Mouse (Mus musculus) intestine, postnatal 0 days (tissue): ENCODE measurements around the gene Stmnd1. TPM values are rescaled to one million over a fixed set of nuclear protein-coding genes. Genes with fewer than 3 reads are reported as not detected.
A peak's percentile ranks its signal among the peaks of the same experiment; 100 is the strongest.

Experiments
- ATAC-seq: fragments of 200-750 bp; cut with Nextera tagmentation; 2 replicates; pipeline ENCODE4 v1.8.0; 2017; ENCODE audit warnings: mild to moderate bottlenecking, moderate TSS enrichment, moderate library complexity
- H3K27ac ChIP-seq: fragments of 300-500 bp; sonication (generic); 2 replicates; pipeline ENCODE4 v1.5.1; 2014; ENCODE audit warnings: mild to moderate bottlenecking, low read depth, low read length, moderate library complexity
- H3K27me3 ChIP-seq: fragments of 300-500 bp; sonication (generic); replicated peaks from 2 replicates; pipeline ENCODE4 v1.6.1; 2014; ENCODE audit warnings: low read length, mixed read lengths; ENCODE audit not compliant: control insufficient read depth, insufficient read depth
- H3K36me3 ChIP-seq: fragments of 300-500 bp; sonication (generic); 2 replicates; pipeline ENCODE4 v1.6.1; 2014; ENCODE audit warnings: mild to moderate bottlenecking, moderate library complexity; ENCODE audit not compliant: control insufficient read depth, insufficient read depth
- H3K4me1 ChIP-seq: fragments of 300-500 bp; sonication (generic); replicated peaks from 2 replicates; pipeline ENCODE4 v1.6.1; 2014; ENCODE audit warnings: antibody characterized with exemption, low read length, mixed read lengths; ENCODE audit not compliant: control insufficient read depth, insufficient read depth
- H3K4me2 ChIP-seq: fragments of 300-500 bp; sonication (generic); replicated peaks from 2 replicates; pipeline ENCODE4 v1.6.1; 2014; ENCODE audit warnings: low read depth, mild to moderate bottlenecking, moderate library complexity
- H3K4me3 ChIP-seq: fragments of 300-500 bp; sonication (generic); 2 replicates; pipeline ENCODE4 v1.5.1; 2014; ENCODE audit warnings: low read depth, low read length
- H3K9ac ChIP-seq: fragments of 300-500 bp; sonication (generic); 2 replicates; pipeline ENCODE4 v1.6.1; 2014; ENCODE audit warnings: mild to moderate bottlenecking, low read depth, low read length
- H3K9me3 ChIP-seq: fragments of 300-500 bp; sonication (generic); 2 replicates; pipeline ENCODE4 v1.6.1; 2016; ENCODE audit warnings: mixed run types; ENCODE audit not compliant: control insufficient read depth
- CTCF ChIP-seq: sonication (generic); IDR thresholded peaks from 2 replicates; pipeline ENCODE4 v1.5.1; 2016; ENCODE audit warnings: low read depth, mild to moderate bottlenecking, control low read depth, antibody characterized with exemption, moderate library complexity
- WGBS: fragments of 180-500 bp; shearing (Covaris S2); extraction: QIAGEN DNeasy Blood & Tissue Kit; methylation state at CpG from one replicate; pipeline ENCODE4 v1.1.7; 2014; 5-methylcytosine and 5-hydroxymethylcytosine counted together
- polyA plus RNA-seq: library from polyadenylated mRNA; unstranded; fragments of >200 nt; fragmentation: Nextera tagmentation; extraction: Ambion mirVana; gene quantifications from 2 replicates; pipeline ENCODE4 v1.2.1, GENCODE M21; 2015

Gene Stmnd1
- polyA plus RNA-seq, 1 experiment from 2014 or later: 0.42 TPM

DNA sequence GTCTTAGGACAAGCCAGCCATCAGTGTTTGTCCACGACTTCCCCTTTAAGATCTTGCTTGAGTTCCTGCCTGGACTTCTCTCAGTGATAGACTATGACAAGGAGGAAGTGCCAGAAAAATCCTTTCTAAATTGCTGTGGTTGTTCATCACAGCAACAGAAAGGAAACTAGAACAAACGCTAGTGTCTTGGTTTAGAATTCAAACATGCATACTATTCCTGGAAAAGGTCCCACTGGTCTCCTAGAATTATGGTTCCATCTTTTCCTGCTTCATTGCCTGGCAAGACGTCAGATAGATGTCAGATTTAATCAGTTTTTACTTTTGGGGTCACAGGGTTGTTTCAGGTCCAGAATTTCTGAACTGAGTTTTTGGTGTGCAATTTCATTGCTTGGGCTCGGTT, 14.0 kb upstream of the Stmnd1 start:
- Histone ChIP-seq H3K4me2 (no peak overlapping the region), H3K27me3 (0 out of 2 replicates have a peak, but pooled peaks cover 4% of the 10 kb centered on the region), H3K4me1 (no peaks in the 10 kb centered on the region), H3K9me3 (no peaks in the 10 kb centered on the region), H3K27ac (no peak overlapping the region), H3K4me3 (no peak overlapping the region), H3K9ac (no peak overlapping the region), H3K36me3 (no peaks in the 10 kb centered on the region)
- ATAC-seq: no peak
- 54% methylated on average over 4 of the region's 4 CpGs for WGBS
- TF ChIP-seq CTCF: no peak

DNA sequence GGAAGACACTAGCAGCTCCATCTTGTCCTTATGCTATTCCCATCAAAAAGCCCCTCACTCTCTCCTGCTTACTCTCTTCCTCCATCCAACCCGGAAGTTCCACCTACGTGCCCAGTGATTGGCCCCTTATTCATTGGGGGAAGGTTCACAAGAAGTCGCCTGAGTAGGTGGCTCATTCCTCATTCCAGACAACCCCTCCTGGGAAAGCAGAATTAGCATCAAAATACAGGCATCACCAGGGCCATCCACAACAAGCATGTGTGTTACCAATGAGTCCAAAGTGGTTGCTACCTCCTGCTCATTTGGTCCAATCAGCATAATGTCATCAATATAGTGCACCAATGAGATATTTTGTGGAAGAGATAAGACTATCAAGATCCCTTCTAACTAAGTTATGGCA, 12.3 kb upstream of the Stmnd1 start:
- no peaks in the 10 kb centered on the region for H3K4me1 ChIP-seq
- no peak for ATAC-seq
- WGBS: 85% methylated on average over 3 of the region's 3 CpGs

DNA sequence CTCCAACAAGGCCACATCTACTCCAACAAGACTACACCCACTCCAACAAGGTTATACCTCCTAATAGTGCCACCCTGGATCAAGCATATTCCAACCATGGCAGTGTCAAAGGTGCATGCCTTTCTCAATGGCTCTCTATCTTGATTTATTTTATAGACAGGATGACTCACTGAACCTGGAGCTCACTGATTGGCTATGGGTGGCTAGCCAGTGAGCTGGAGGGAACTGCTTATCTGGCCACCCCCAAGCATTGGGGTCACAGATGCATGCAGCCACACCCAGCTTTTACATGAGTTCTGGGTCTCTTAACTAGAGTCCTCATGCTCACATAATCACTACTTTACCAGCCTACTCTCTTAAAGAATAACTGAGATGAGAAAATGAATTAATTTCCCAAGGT, 5.7 kb upstream of the Stmnd1 start:
- H3K4me3 ChIP-seq: no peak overlapping the region
- no peaks in the 10 kb centered on the region for H3K9me3 ChIP-seq
- no peak overlapping the region for H3K4me2 ChIP-seq
- ATAC-seq: peak; percentile 81
- H3K4me1 ChIP-seq: peaks cover 4% of the 10 kb centered on the region; the same call in 1 of the 2 replicates
- no peak for TF ChIP-seq CTCF
- H3K27me3 ChIP-seq: no peaks in the 10 kb centered on the region
- no peak overlapping the region for H3K27ac ChIP-seq
- H3K9ac ChIP-seq: no peak overlapping the region
- no peaks in the 10 kb centered on the region for H3K36me3 ChIP-seq

More for the DNA sequence above, 12.3 kb upstream of the Stmnd1 start:
- Histone ChIP-seq H3K4me3 (no peak overlapping the region), H3K27ac (no peak overlapping the region), H3K9ac (no peak overlapping the region), H3K27me3 (0 out of 2 replicates have a peak, but pooled peaks cover 4% of the 10 kb centered on the region), H3K9me3 (no peaks in the 10 kb centered on the region), H3K4me2 (no peak overlapping the region), H3K36me3 (no peaks in the 10 kb centered on the region)
- TF ChIP-seq CTCF: no peak

DNA sequence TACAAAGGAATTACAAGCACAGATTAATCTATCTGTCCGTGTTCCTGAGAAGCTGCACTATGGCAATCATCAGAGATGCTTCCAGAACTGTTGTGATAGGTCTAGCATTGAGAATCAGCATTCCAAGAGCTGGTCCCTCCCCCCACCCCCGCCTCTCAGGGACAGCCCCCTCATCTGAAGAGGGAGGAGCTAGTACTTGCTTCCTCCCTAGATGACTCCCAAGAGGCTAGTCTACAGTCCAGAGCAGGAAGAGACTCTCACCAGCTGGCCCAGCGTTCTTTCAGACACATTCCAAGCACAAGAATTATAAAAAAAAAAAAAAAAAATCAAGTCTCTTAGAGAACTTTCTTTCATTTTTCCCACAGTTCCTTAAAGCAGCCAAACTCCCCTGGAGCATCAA, 5.2 kb upstream of the Stmnd1 start:
- peak; percentile 49 for ATAC-seq
- H3K4me2 ChIP-seq: no peak overlapping the region
- no peak overlapping the region for H3K9ac ChIP-seq
- TF ChIP-seq CTCF: no peak
- H3K4me1 ChIP-seq: peaks cover 4% of the 10 kb centered on the region; the same call in 1 of the 2 replicates
- no peaks in the 10 kb centered on the region for H3K9me3 ChIP-seq
- no peak overlapping the region for H3K4me3 ChIP-seq
- no peaks in the 10 kb centered on the region for H3K36me3 ChIP-seq
- WGBS: 18% methylated on average over 3 of the region's 3 CpGs
- no peaks in the 10 kb centered on the region for H3K27me3 ChIP-seq
- no peak overlapping the region for H3K27ac ChIP-seq

DNA sequence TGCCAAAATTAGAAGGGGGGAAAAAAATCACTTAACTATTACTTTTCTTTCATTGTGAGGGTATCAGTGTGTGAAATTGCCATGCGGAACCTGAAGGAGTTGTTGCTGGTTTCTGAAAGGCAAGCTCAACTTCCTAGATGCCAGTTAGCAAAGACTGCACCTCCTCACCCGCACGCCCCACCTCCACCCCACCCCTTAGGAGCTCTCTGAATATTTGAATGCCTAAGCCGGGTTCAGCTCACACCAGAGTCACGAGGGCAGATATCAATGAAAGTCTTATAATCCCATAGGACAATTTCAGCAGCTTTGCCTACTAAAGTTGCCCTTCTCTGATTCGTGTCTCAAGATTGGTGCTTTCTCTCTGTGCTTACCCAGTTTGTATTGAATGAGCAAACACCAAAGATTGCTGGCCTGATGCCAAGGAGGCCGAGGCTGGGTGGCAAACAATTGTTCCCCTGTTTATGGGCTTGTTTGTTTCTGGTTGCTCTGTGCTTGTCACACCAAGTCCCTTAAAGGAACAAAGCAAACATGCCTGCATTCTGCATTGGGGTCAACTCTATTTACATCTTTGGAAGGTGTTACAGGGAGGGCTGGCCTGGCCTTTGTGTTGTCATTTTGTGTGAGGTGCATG, 4.6 kb upstream of the Stmnd1 start:
- H3K36me3 ChIP-seq: no peaks in the 10 kb centered on the region
- H3K4me3 ChIP-seq: no peak overlapping the region
- no peak overlapping the region for H3K27ac ChIP-seq
- H3K9me3 ChIP-seq: no peaks in the 10 kb centered on the region
- peaks cover 4% of the 10 kb centered on the region; the same call in 1 of the 2 replicates for H3K4me1 ChIP-seq
- no peaks in the 10 kb centered on the region for H3K27me3 ChIP-seq
- no peak overlapping the region for H3K9ac ChIP-seq
- no peak overlapping the region for H3K4me2 ChIP-seq
- ATAC-seq: peak; percentile 37; the same call in 1 of the 2 replicates
- no peak for TF ChIP-seq CTCF
- WGBS: 30% methylated on average over 7 of the region's 7 CpGs

DNA sequence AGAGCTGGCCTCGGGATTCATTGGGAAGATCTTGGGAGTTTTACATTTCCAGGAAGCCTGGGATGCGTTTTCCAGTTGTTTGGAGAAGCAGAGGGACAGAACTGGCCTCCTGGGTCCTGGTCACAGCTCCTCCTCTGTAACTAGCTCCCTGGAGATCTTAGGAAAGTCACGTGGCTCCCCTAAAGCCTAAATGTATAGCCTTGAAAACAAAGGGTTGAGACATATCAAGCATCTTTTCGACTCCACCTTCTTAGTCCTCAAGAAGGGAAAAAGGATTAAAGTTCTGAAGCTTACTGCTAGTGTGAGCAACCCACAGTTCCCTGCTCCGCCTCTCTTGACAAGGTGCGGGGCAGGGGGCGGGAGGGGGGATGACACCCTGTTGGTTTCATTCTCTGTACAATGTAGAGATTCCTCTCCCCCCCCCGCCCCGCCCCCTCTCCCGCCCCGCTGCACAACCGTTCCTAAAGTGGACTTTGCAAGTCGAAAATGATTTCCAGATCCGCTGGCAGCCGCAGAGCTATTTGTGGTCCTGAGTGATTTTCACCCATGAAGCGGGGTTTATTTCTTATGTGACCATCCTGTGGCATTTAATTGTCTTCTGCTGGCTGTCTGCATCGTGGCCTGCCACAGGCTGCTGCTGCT, 589 bp upstream of the Stmnd1 start:
- Histone ChIP-seq H3K4me3 (peak overlapping the region; percentile 11; the same call in 1 of the 2 replicates), H3K4me1 (peaks cover 4% of the 10 kb centered on the region; the same call in 1 of the 2 replicates), H3K27ac (no peak overlapping the region), H3K4me2 (peak overlapping the region; percentile 47), H3K9me3 (no peaks in the 10 kb centered on the region), H3K9ac (no peak overlapping the region), H3K36me3 (no peaks in the 10 kb centered on the region), H3K27me3 (no peaks in the 10 kb centered on the region)
- ATAC-seq: no peak
- TF ChIP-seq CTCF: no peak
- 12% methylated on average over 16 of the region's 17 CpGs for WGBS
